Mouse (Mus musculus): ENCODE results near the gene Gprc5d.

GRCm38 (mm10) chr6:135161356-135161755 is 43.3 kb upstream of the Gprc5d start:
- TF ChIP-seq CTCF (IDR thresholded peaks at IDR 0.05; ENCODE audit: borderline replicate concordance, insufficient read depth, low read length), result no peak
- no peak for TF ChIP-seq POLR2A (IDR thresholded peaks at IDR 0.05; ENCODE audit: low read depth, low read length)

Data from embryonic fibroblast, embryonic 13.5 days (primary cell).